Comparison of ENCODE assay signal across 8 mouse cellular contexts in the genomic region with DNA sequence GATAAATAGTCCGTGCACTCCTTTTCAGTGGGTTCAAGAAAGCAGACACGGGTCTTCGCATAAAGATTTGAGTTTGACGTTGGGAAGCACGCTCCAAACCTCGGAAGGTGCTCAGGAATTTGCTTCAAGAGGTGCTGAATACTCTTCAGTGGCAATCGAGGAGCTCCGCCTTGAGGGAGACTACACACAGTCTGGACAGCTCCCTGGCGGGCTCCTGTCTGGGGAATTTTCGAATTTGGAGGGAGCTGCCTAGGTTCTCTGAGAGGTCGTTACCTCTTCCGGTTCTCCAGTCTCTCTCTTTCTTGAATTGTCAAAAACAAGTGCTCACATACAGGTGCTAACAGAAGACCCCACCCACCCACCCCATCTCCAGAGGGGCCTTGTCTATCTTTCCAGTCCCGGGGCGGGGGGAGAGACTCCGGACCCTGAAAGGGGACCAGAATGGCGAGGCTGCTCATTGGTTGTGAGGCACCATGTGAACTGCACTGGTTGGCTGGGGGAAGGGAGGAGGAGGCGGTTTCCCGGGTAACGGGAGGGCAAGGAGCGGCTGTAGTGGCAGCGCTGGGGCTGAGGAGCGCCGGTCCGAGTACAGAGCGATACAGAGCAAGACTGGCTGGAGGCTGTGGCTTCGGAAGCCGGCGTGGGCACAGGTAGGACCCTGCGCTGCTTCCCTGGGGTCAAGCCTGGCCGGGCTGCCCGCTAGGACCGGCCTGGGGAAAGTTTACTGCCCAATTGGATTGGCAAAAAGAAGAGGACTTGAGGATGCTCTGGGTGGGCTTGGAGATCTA. TPM values are rescaled to one million over a fixed set of nuclear protein-coding genes. Genes with fewer than 3 reads are reported as not detected.
A peak's percentile ranks its signal among the peaks of the same experiment; 100 is the strongest.
DNase-seq lines count a peak whose midpoint lies in the region; ATAC-seq and TF ChIP-seq lines count a peak whose summit lies in the region.

No protein-coding gene starts in this region.

- H3K27ac ChIP-seq in forebrain, embryonic 12.5 days, result no peak overlapping the region
- H3K27ac ChIP-seq in hindbrain, embryonic 10.5 days, result peak overlapping the region; percentile 89
- peak overlapping the region; percentile 75; the same call in 1 of the 2 replicates for H3K27ac ChIP-seq in layer of hippocampus, adult 2 months
- peak overlapping the region; percentile 56 for H3K27ac ChIP-seq in olfactory bulb, adult 2 months (ENCODE audit: insufficient read depth, low read depth, low read length)

- ATAC-seq in forebrain, embryonic 12.5 days (ENCODE audit: low FRiP score), result peak; percentile 98

- peaks cover 93% of the 10 kb centered on the region for H3K27me3 ChIP-seq in forebrain, embryonic 12.5 days
- H3K27me3 ChIP-seq in hindbrain, embryonic 10.5 days (ENCODE audit: insufficient read depth, poor library complexity, severe bottlenecking), result peaks cover 88% of the 10 kb centered on the region

- WGBS in forebrain, embryonic 12.5 days, result 2% methylated on average over 32 of the region's 32 CpGs
- 2% methylated on average over 32 of the region's 32 CpGs for WGBS in hindbrain, embryonic 10.5 days
- WGBS in lung, adult 2 months, result 3% methylated on average over 32 of the region's 32 CpGs
- 1% methylated on average over 32 of the region's 32 CpGs for WGBS in olfactory bulb, adult 2 months

- TF ChIP-seq CTCF in layer of hippocampus, adult 2 months (conservative IDR thresholded peaks at IDR 0.05), result no peak
- TF ChIP-seq CTCF in lung, adult 2 months (IDR thresholded peaks at IDR 0.05; ENCODE audit: insufficient read depth, low read length), result no peak
- no peak for TF ChIP-seq CTCF in olfactory bulb, adult 2 months (IDR thresholded peaks at IDR 0.05; ENCODE audit: insufficient read depth, low read depth, low read length)

- H3K9ac ChIP-seq in forebrain, embryonic 12.5 days, result peak overlapping the region; percentile 56

- no peak for TF ChIP-seq POLR2A in lung, adult 2 months (IDR thresholded peaks at IDR 0.05; ENCODE audit: borderline replicate concordance, extremely low read depth, low read depth, low read length)
- peak; percentile 25 for TF ChIP-seq POLR2A in olfactory bulb, adult 2 months (IDR thresholded peaks at IDR 0.05; ENCODE audit: insufficient read depth, low read depth, low read length)

- H3K4me3 ChIP-seq in forebrain, embryonic 12.5 days (replicated peaks), result peak overlapping the region; percentile 52
- peak overlapping the region; percentile 68 for H3K4me3 ChIP-seq in hindbrain, embryonic 10.5 days
- peak overlapping the region; percentile 71 for H3K4me3 ChIP-seq in layer of hippocampus, adult 2 months
- peak overlapping the region; percentile 23 for H3K4me3 ChIP-seq in lung, adult 2 months (replicated peaks; ENCODE audit: extremely low read depth, low read depth, low read length)
- H3K4me3 ChIP-seq in olfactory bulb, adult 2 months (ENCODE audit: insufficient read depth, low read depth, low read length), result peak overlapping the region; percentile 61

- H3K36me3 ChIP-seq in forebrain, embryonic 12.5 days (replicated peaks), result no peaks in the 10 kb centered on the region
- H3K36me3 ChIP-seq in hindbrain, embryonic 10.5 days, result peaks cover 1% of the 10 kb centered on the region; the same call in 1 of the 2 replicates

- peaks cover 51% of the 10 kb centered on the region for H3K4me1 ChIP-seq in forebrain, embryonic 12.5 days
- peaks cover 56% of the 10 kb centered on the region for H3K4me1 ChIP-seq in hindbrain, embryonic 10.5 days (replicated peaks)
- H3K4me1 ChIP-seq in lung, adult 2 months (ENCODE audit: control insufficient read depth, insufficient read depth, low read length), result no peaks in the 10 kb centered on the region
- peaks cover 30% of the 10 kb centered on the region for H3K4me1 ChIP-seq in olfactory bulb, adult 2 months (ENCODE audit: control insufficient read depth, insufficient read depth, low read length)

- no peaks in the 10 kb centered on the region for H3K9me3 ChIP-seq in forebrain, embryonic 12.5 days
- H3K9me3 ChIP-seq in hindbrain, embryonic 10.5 days, result no peaks in the 10 kb centered on the region

- peak; percentile 51 for DNase-seq in CD4-positive, CD25-positive, alpha-beta regulatory T cell, adult 2 months (ENCODE audit: low read depth, low spot score)
- peak; percentile 78 for DNase-seq in brain, embryonic 18.5 days (ENCODE audit: low read depth, low spot score)
- DNase-seq in hindbrain, embryonic 10.5 days (ENCODE audit: low spot score), result peak; percentile 93
- DNase-seq in layer of hippocampus, adult 2 months (ENCODE audit: low spot score in 2 of 2), result peak; percentile 90 to 93
- DNase-seq in lung, adult 2 months, result peak; percentile 20
- peak; percentile 19 to 45 for DNase-seq in thymus, postnatal 36 days

- H3K4me2 ChIP-seq in forebrain, embryonic 12.5 days, result peak overlapping the region; percentile 89

RNA-seq across cellular contexts. Expression of gene Nav2, which starts 50.2 kb away (rescaled TPM):
- polyA plus RNA-seq in forebrain, embryonic 12.5 days (2016; fragmentation: Nextera tagmentation; extraction: Ambion mirVana), result 8.1 and 10.9 TPM in 2 replicates
- 19.1 and 25.6 TPM in 2 replicates for polyA plus RNA-seq in hindbrain, embryonic 10.5 days (2016; fragmentation: Nextera tagmentation; extraction: Ambion mirVana)
- 100 to 1,000 TPM in 1 of 2 experiments, 10 to 100 TPM in 1; 84.8 to 106 TPM for total RNA-seq in layer of hippocampus, adult 2 months (2021)
- polyA plus RNA-seq in lung, adult 2 months (2012; rRNA removed), result 23.9 and 33.9 TPM in 2 replicates
- polyA plus RNA-seq in olfactory bulb, adult 2 months (2012; ENCODE audit: insufficient read depth, insufficient read length, low replicate concordance, missing spikeins), result 56.0 and 57.3 TPM in 2 replicates

Comparison
In these comparisons a context has a peak if more than half of its experiments do, and no peak if none do; other contexts are left out.
1. DNase-seq: peak in every context shown above with its lines; median percentile 93 in hindbrain, embryonic 10.5 days; 92 in layer of hippocampus, adult 2 months; 78 in brain, embryonic 18.5 days; 51 in CD4-positive, CD25-positive, alpha-beta regulatory T cell, adult 2 months; 32 in thymus, postnatal 36 days; 20 in lung, adult 2 months.